Mouse (Mus musculus) ES-E14 (cell line): ENCODE results near the gene Kcnd3. TPM values are rescaled to one million over a fixed set of nuclear protein-coding genes. Genes with fewer than 3 reads are reported as not detected.

ENCODE experiments used
- DNase-seq: peaks from one replicate; pipeline ENCODE4 v3.0.0-alpha.2; 2013; ENCODE audit warnings: low read depth, low spot score
- H3K27ac ChIP-seq: 2 replicates; pipeline ENCODE4 v1.5.1; 2012; ENCODE audit warnings: low read depth, mild to moderate bottlenecking, low read length, moderate library complexity, mixed read lengths; ENCODE audit not compliant: poor library complexity, insufficient read depth, severe bottlenecking
- H3K36me3 ChIP-seq: 2 replicates; pipeline ENCODE4 v1.6.1; 2012; ENCODE audit warnings: mild to moderate bottlenecking, low read length, moderate library complexity, mixed read lengths; ENCODE audit not compliant: control insufficient read depth, poor library complexity, insufficient read depth, severe bottlenecking
- H3K4me1 ChIP-seq, 2 experiments: fragments of 150-350 bp in 1 of 2; sonication (generic) in 1 of 2; 2 replicates each; pipeline ENCODE4 v1.6.1; 2012; ENCODE audit warnings: low read length in 2 of 2, mild to moderate bottlenecking in 1 of 2, mixed read lengths in 1 of 2; ENCODE audit not compliant: control insufficient read depth in 2 of 2, insufficient read depth in 2 of 2, poor library complexity in 1 of 2
- H3K4me3 ChIP-seq, 2 experiments: fragments of 150-350 bp in 1 of 2; sonication (generic) in 1 of 2; 2 replicates each; pipeline ENCODE4 v1.5.1; 2012; ENCODE audit warnings: low read length in 2 of 2, low read depth in 1 of 2, mild to moderate bottlenecking in 1 of 2, mixed read lengths in 1 of 2; ENCODE audit not compliant: insufficient read depth in 1 of 2, poor library complexity in 1 of 2, severe bottlenecking in 1 of 2
- H3K9ac ChIP-seq: 2 replicates; pipeline ENCODE4 v1.6.1; 2012; ENCODE audit warnings: low read depth, mild to moderate bottlenecking, low read length, mixed read lengths; ENCODE audit not compliant: poor library complexity, insufficient read depth, severe bottlenecking
- H3K9me3 ChIP-seq: fragments of 150-350 bp; sonication (generic); 2 replicates; pipeline ENCODE4 v1.6.1; 2012; ENCODE audit warnings: low read depth, mild to moderate bottlenecking, low read length; ENCODE audit not compliant: control insufficient read depth, insufficient read depth
- CHD2 ChIP-seq: IDR thresholded peaks from 2 replicates; pipeline ENCODE4 v1.6.1; 2014; ENCODE audit warnings: mild to moderate bottlenecking, low read depth, low read length, inconsistent platforms
- HCFC1 ChIP-seq: IDR thresholded peaks from 2 replicates; pipeline ENCODE4 v1.6.1; 2012; ENCODE audit warnings: low read length, inconsistent platforms, borderline replicate concordance; ENCODE audit not compliant: insufficient read depth
- MAFK ChIP-seq: IDR thresholded peaks from 2 replicates; pipeline ENCODE4 v1.6.1; 2014; ENCODE audit warnings: mild to moderate bottlenecking, low read depth, low read length, inconsistent platforms; ENCODE audit not compliant: insufficient read depth
- ZC3H11A ChIP-seq: IDR thresholded peaks from 2 replicates; pipeline ENCODE4 v1.6.1; 2012; ENCODE audit warnings: low read depth, mild to moderate bottlenecking, inconsistent platforms, low read length, borderline replicate concordance
- ZNF384 ChIP-seq: IDR thresholded peaks from 2 replicates; pipeline ENCODE4 v1.6.1; 2012; ENCODE audit warnings: low read depth, low read length, inconsistent platforms
- in situ Hi-C, 2 experiments: fragments of 600-800 bp; cut with MboI; formaldehyde crosslinking; loops; one replicate each; pipeline ENCODE4 v1.15.1; 2025; ENCODE audit warnings: low sequenced_read_pairs in 2 of 2, inconsistent platforms in 1 of 2; ENCODE audit not compliant: unreplicated experiment in 2 of 2
- total RNA-seq: library from RNA; depleted of rRNA; stranded (reverse); fragments of 300-350 nt; gene quantifications from 2 replicates; pipeline ENCODE4 v1.2.3, GENCODE M21; 2012

The Kcnd3 gene
- total RNA-seq, 1 experiment, result 0.04 TPM

GRCm38 (mm10) chr3:105483651-105484052, 31.5 kb downstream of the Kcnd3 start:
- in situ Hi-C loops, result no loop called here
- Histone ChIP-seq H3K4me1 (no peaks in the 10 kb centered on the region), H3K9me3 (no peaks in the 10 kb centered on the region), H3K9ac (no peak overlapping the region), H3K4me3 (no peak overlapping the region), H3K27ac (no peak overlapping the region), H3K36me3 (no peaks in the 10 kb centered on the region; the same call in 1 of the 2 replicates)
- DNase-seq, result no peak
- TF ChIP-seq ZNF384 (no peak), HCFC1 (no peak), ZC3H11A (no peak), CHD2 (no peak), MAFK (no peak)

- no peaks in the 10 kb centered on the region; the same call in 1 of the 2 replicates for H3K36me3 ChIP-seq
- H3K4me3 ChIP-seq, result no peak overlapping the region
- H3K4me1 ChIP-seq, result no peaks in the 10 kb centered on the region
- in situ Hi-C loops, result no loop called here
- no peaks in the 10 kb centered on the region for H3K9me3 ChIP-seq
- no peak overlapping the region for H3K27ac ChIP-seq
- H3K9ac ChIP-seq, result no peak overlapping the region
- DNase-seq, result peak; percentile 30
- TF ChIP-seq HCFC1, result no peak
Observed at GRCm38 (mm10) chr3:105487171-105487570, 35.0 kb downstream of the Kcnd3 start.

- Histone ChIP-seq H3K9ac (no peak overlapping the region), H3K9me3 (no peaks in the 10 kb centered on the region), H3K4me3 (no peak overlapping the region), H3K36me3 (no peaks in the 10 kb centered on the region), H3K27ac (no peak overlapping the region), H3K4me1 (no peaks in the 10 kb centered on the region)
- TF ChIP-seq HCFC1 (no peak), ZC3H11A (no peak), CHD2 (no peak), ZNF384 (no peak), MAFK (no peak)
- in situ Hi-C loops, result no loop called here
- no peak for DNase-seq
Observed at GRCm38 (mm10) chr3:105489607-105490006, 37.5 kb downstream of the Kcnd3 start.

GRCm38 (mm10) chr3:105494886-105495285, 42.8 kb downstream of the Kcnd3 start:
- TF ChIP-seq ZC3H11A, result no peak
- no peak for TF ChIP-seq ZNF384
- no peak for TF ChIP-seq CHD2
- no peak for TF ChIP-seq HCFC1
- no peak for TF ChIP-seq MAFK
- DNase-seq, result no peak
- H3K4me3 ChIP-seq, result no peak overlapping the region

GRCm38 (mm10) chr3:105496216-105496615, 44.1 kb downstream of the Kcnd3 start:
- Histone ChIP-seq H3K9me3 (no peaks in the 10 kb centered on the region), H3K4me3 (no peak overlapping the region), H3K9ac (no peak overlapping the region), H3K36me3 (no peaks in the 10 kb centered on the region), H3K27ac (no peak overlapping the region), H3K4me1 (no peaks in the 10 kb centered on the region)
- no peak for DNase-seq
- in situ Hi-C loops, result no loop called here
- TF ChIP-seq ZNF384 (no peak), ZC3H11A (no peak)

More at GRCm38 (mm10) chr3:105494886-105495285, 42.8 kb downstream of the Kcnd3 start:
- Histone ChIP-seq H3K4me1 (no peaks in the 10 kb centered on the region), H3K9ac (no peak overlapping the region), H3K36me3 (no peaks in the 10 kb centered on the region), H3K27ac (no peak overlapping the region), H3K9me3 (no peaks in the 10 kb centered on the region)
- in situ Hi-C loops, result no loop called here
